In genomic region chr11:119392001-119392614, GRCm38 (mm10) we compare ENCODE assay signal across 8 mouse cellular contexts. TPM values are rescaled to one million over a fixed set of nuclear protein-coding genes. Genes with fewer than 3 reads are reported as not detected.
DNase-seq lines count a peak whose midpoint lies in the region; ATAC-seq and TF ChIP-seq lines count a peak whose summit lies in the region.

No protein-coding gene starts in this region.

- H3K4me2 ChIP-seq in neural tube, embryonic 11.5 days (ENCODE audit: low read depth), result peak overlapping the region; percentile 51
- peak overlapping the region; percentile 90 for H3K4me2 ChIP-seq in heart, embryonic 13.5 days
- H3K4me2 ChIP-seq in kidney, embryonic 15.5 days, result peak overlapping the region; percentile 98
- peak overlapping the region; percentile 74 for H3K4me2 ChIP-seq in stomach, postnatal 0 days (replicated peaks; ENCODE audit: low read depth)

- no peak overlapping the region for H3K4me3 ChIP-seq in neural tube, embryonic 11.5 days (ENCODE audit: low read depth, low read length)
- peak overlapping the region; percentile 77 for H3K4me3 ChIP-seq in heart, embryonic 13.5 days
- H3K4me3 ChIP-seq in kidney, embryonic 15.5 days (replicated peaks), result peak overlapping the region; percentile 70
- H3K4me3 ChIP-seq in stomach, postnatal 0 days (ENCODE audit: low read depth, low read length), result peak overlapping the region; percentile 57

- H3K4me1 ChIP-seq in neural tube, embryonic 11.5 days (ENCODE audit: control insufficient read depth, insufficient read depth, low read length), result peaks cover 5% of the 10 kb centered on the region; the same call in 1 of the 2 replicates
- peaks cover 55% of the 10 kb centered on the region for H3K4me1 ChIP-seq in heart, embryonic 13.5 days
- H3K4me1 ChIP-seq in kidney, embryonic 15.5 days, result peaks cover 53% of the 10 kb centered on the region
- no peaks in the 10 kb centered on the region; the same call in 1 of the 2 replicates for H3K4me1 ChIP-seq in stomach, postnatal 0 days (replicated peaks; ENCODE audit: control insufficient read depth, insufficient read depth)

- H3K9me3 ChIP-seq in neural tube, embryonic 11.5 days (ENCODE audit: control insufficient read depth, low read length), result no peaks in the 10 kb centered on the region
- H3K9me3 ChIP-seq in heart, embryonic 13.5 days, result no peaks in the 10 kb centered on the region
- no peaks in the 10 kb centered on the region for H3K9me3 ChIP-seq in kidney, embryonic 15.5 days (replicated peaks)
- H3K9me3 ChIP-seq in stomach, postnatal 0 days (ENCODE audit: control insufficient read depth, low read length), result no peaks in the 10 kb centered on the region

- H3K36me3 ChIP-seq in neural tube, embryonic 11.5 days (ENCODE audit: control insufficient read depth, insufficient read depth, low read length), result no peaks in the 10 kb centered on the region
- peaks cover 11% of the 10 kb centered on the region for H3K36me3 ChIP-seq in heart, embryonic 13.5 days
- H3K36me3 ChIP-seq in kidney, embryonic 15.5 days, result no peaks in the 10 kb centered on the region
- 0 out of 2 replicates have a peak, but pooled peaks cover 2% of the 10 kb centered on the region for H3K36me3 ChIP-seq in stomach, postnatal 0 days (ENCODE audit: control insufficient read depth, insufficient read depth, low read length)

- no peak for TF ChIP-seq CTCF in stomach, postnatal 0 days (IDR thresholded peaks at IDR 0.05; ENCODE audit: low read depth)

- H3K27ac ChIP-seq in neural tube, embryonic 11.5 days (ENCODE audit: low read depth, low read length), result no peak overlapping the region
- peak overlapping the region; percentile 97 for H3K27ac ChIP-seq in heart, embryonic 13.5 days (replicated peaks)
- H3K27ac ChIP-seq in kidney, embryonic 15.5 days, result no peak overlapping the region
- peak overlapping the region; percentile 82 for H3K27ac ChIP-seq in stomach, postnatal 0 days (replicated peaks)

- DNase-seq in neural tube, embryonic 11.5 days (ENCODE audit: low spot score), result no peak
- DNase-seq in neural tube, embryonic 10.5 days (ENCODE audit: extremely low spot score, low spot score), result no peak
- DNase-seq in embryo, embryonic 11 days, result peak; percentile 48
- peak; percentile 88 for DNase-seq in lung, postnatal 25 days (ENCODE audit: low spot score)
- DNase-seq in stomach, postnatal 0 days (ENCODE audit: low spot score), result peak; percentile 93
- DNase-seq in frontal cortex, postnatal 10 days (ENCODE audit: low spot score in 2 of 2), result no peak

- H3K27me3 ChIP-seq in neural tube, embryonic 11.5 days (ENCODE audit: control insufficient read depth, insufficient read depth, low read length), result peaks cover 61% of the 10 kb centered on the region
- H3K27me3 ChIP-seq in heart, embryonic 13.5 days (replicated peaks), result peaks cover 20% of the 10 kb centered on the region
- peaks cover 45% of the 10 kb centered on the region for H3K27me3 ChIP-seq in kidney, embryonic 15.5 days
- no peaks in the 10 kb centered on the region for H3K27me3 ChIP-seq in stomach, postnatal 0 days (ENCODE audit: control insufficient read depth, insufficient read depth, low read length)

- WGBS in neural tube, embryonic 11.5 days, result 8% methylated on average over 12 of the region's 12 CpGs
- WGBS in heart, embryonic 13.5 days, result 7% methylated on average over 12 of the region's 12 CpGs
- 12% methylated on average over 12 of the region's 12 CpGs for WGBS in kidney, embryonic 15.5 days
- 14% methylated on average over 11 of the region's 12 CpGs for WGBS in stomach, postnatal 0 days

- TF ChIP-seq EP300 in stomach, postnatal 0 days (optimal IDR thresholded peaks at IDR 0.05), result no peak

- no peak overlapping the region for H3K9ac ChIP-seq in neural tube, embryonic 11.5 days (ENCODE audit: low read length)
- H3K9ac ChIP-seq in heart, embryonic 13.5 days, result peak overlapping the region; percentile 86
- no peak overlapping the region for H3K9ac ChIP-seq in kidney, embryonic 15.5 days
- peak overlapping the region; percentile 63; the same call in 1 of the 2 replicates for H3K9ac ChIP-seq in stomach, postnatal 0 days (ENCODE audit: low read length)

- no peak for ATAC-seq in neural tube, embryonic 11.5 days (ENCODE audit: insufficient read depth, low FRiP score, low TSS enrichment)
- ATAC-seq in heart, embryonic 13.5 days (ENCODE audit: extremely low read depth, insufficient number of reproducible peaks, low FRiP score, low TSS enrichment), result 0 out of 2 replicates have a peak, but pooled peaks have one; percentile 24
- peak; percentile 57; the same call in 1 of the 2 replicates for ATAC-seq in kidney, embryonic 15.5 days (replicated peaks; ENCODE audit: low FRiP score)
- peak; percentile 69 for ATAC-seq in stomach, postnatal 0 days (ENCODE audit: low FRiP score, low TSS enrichment)

RNA-seq across cellular contexts. Expression of gene Rnf213, which starts 0.8 kb away (rescaled TPM):
- polyA plus RNA-seq in neural tube, embryonic 11.5 days (2014; fragmentation: Nextera tagmentation; extraction: Ambion mirVana), result 1.8 and 1.9 TPM in 2 replicates
- polyA plus RNA-seq in heart, embryonic 13.5 days (2015; fragmentation: Nextera tagmentation; extraction: Ambion mirVana), result 5.5 and 6.8 TPM in 2 replicates
- 5.3 and 5.8 TPM in 2 replicates for polyA plus RNA-seq in kidney, embryonic 15.5 days (2015; fragmentation: Nextera tagmentation; extraction: Ambion mirVana)
- polyA plus RNA-seq in stomach, postnatal 0 days (2015; fragmentation: Nextera tagmentation; extraction: Ambion mirVana), result 4.4 and 5.5 TPM in 2 replicates

RNA-seq across cellular contexts. Expression of gene Slc26a11, which starts 36.8 kb away (rescaled TPM):
- 4.3 and 5.2 TPM in 2 replicates for polyA plus RNA-seq in neural tube, embryonic 11.5 days (2014; fragmentation: Nextera tagmentation; extraction: Ambion mirVana)
- polyA plus RNA-seq in heart, embryonic 13.5 days (2015; fragmentation: Nextera tagmentation; extraction: Ambion mirVana), result 9.3 and 10.4 TPM in 2 replicates
- 8.7 and 10.8 TPM in 2 replicates for polyA plus RNA-seq in kidney, embryonic 15.5 days (2015; fragmentation: Nextera tagmentation; extraction: Ambion mirVana)
- 3.6 and 4.7 TPM in 2 replicates for polyA plus RNA-seq in stomach, postnatal 0 days (2015; fragmentation: Nextera tagmentation; extraction: Ambion mirVana)

RNA-seq across cellular contexts. Expression of gene Sgsh, which starts 36.8 kb away (rescaled TPM):
- polyA plus RNA-seq in neural tube, embryonic 11.5 days (2014; fragmentation: Nextera tagmentation; extraction: Ambion mirVana), result 5.2 and 6.7 TPM in 2 replicates
- polyA plus RNA-seq in heart, embryonic 13.5 days (2015; fragmentation: Nextera tagmentation; extraction: Ambion mirVana), result 5.7 and 6.9 TPM in 2 replicates
- polyA plus RNA-seq in kidney, embryonic 15.5 days (2015; fragmentation: Nextera tagmentation; extraction: Ambion mirVana), result 6.6 and 8.9 TPM in 2 replicates
- polyA plus RNA-seq in stomach, postnatal 0 days (2015; fragmentation: Nextera tagmentation; extraction: Ambion mirVana), result 6.7 and 7.7 TPM in 2 replicates

Comparison
In these comparisons a context has a peak if more than half of its experiments do, and no peak if none do; other contexts are left out.
1. DNase-seq: peak in embryo, embryonic 11 days (single experiment), lung, postnatal 25 days (single experiment) and stomach, postnatal 0 days (single experiment); none in neural tube, embryonic 11.5 days (single experiment), neural tube, embryonic 10.5 days (single experiment) and frontal cortex, postnatal 10 days (0 of 2).
2. H3K27ac ChIP-seq: peak in heart, embryonic 13.5 days (single experiment) and stomach, postnatal 0 days (single experiment); none in neural tube, embryonic 11.5 days (single experiment) and kidney, embryonic 15.5 days (single experiment).
3. H3K9ac ChIP-seq: peak in heart, embryonic 13.5 days (single experiment) and stomach, postnatal 0 days (single experiment); none in neural tube, embryonic 11.5 days (single experiment) and kidney, embryonic 15.5 days (single experiment).
4. Peak in every context shown above with its lines, with median percentiles within 50 percentile points of each other: H3K4me2 ChIP-seq.